In the genomic region with DNA sequence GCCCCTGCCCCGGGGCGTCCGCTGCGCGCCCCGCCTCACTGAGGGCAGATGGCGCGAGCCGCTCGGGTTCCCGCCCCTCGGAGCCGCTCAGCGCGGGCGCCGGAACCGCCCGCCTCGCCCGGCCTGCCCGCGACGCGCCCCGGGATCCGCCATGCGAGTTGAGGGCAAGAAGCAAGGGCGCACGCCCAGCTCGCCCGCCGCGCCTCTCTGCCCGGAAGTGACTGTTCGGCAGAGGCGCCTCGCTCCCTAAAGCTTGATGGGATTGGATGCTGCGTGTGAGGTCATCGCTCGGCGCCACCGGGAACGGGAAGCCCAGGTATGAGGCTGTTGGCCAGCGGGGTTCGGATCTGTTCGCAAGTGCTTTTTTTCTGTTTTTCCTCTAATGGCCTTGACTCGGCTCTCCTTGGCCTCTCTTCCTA, we compare ENCODE assay signal across 8 mouse cellular contexts. TPM values are rescaled to one million over a fixed set of nuclear protein-coding genes. Genes with fewer than 3 reads are reported as not detected.
DNase-seq lines count a peak whose midpoint lies in the region; ATAC-seq lines count a peak whose summit lies in the region.

Gene Fbxo45 (minus strand): TSS at position 207 of the 419 bp plus-strand sequence.
Gene Wdr53 (plus strand): TSS at position 276 of the 419 bp plus-strand sequence.

- peaks cover 15% of the 10 kb centered on the region for H3K4me1 ChIP-seq in lung, embryonic 16.5 days (replicated peaks; ENCODE audit: control insufficient read depth, insufficient read depth, low read length)

- H3K9ac ChIP-seq in lung, embryonic 16.5 days (ENCODE audit: low read length): peak within 1 kb of the TSS; percentile 93

- no peaks in the 10 kb centered on the region for H3K27me3 ChIP-seq in lung, embryonic 16.5 days (ENCODE audit: control insufficient read depth, insufficient read depth, low read depth, low read length)

- no peaks in the 10 kb centered on the region for H3K36me3 ChIP-seq in lung, embryonic 16.5 days (ENCODE audit: control insufficient read depth, insufficient read depth, low read length)

- peak within 1 kb of the TSS; percentile 62 for H3K4me2 ChIP-seq in lung, embryonic 16.5 days (ENCODE audit: low read depth, low read length)

- peak; percentile 88 for DNase-seq in MEL-GATA-1-ER (ENCODE audit: extremely low read depth, low read depth)
- DNase-seq in cerebellum, adult 8-10 months: peak; percentile 97
- peak; percentile 94 for DNase-seq in forelimb bud, embryonic 11.5 days (ENCODE audit: low read depth, low spot score)
- peak; percentile 91 for DNase-seq in layer of hippocampus, adult 9-10 months (ENCODE audit: low spot score)
- DNase-seq in ovary, postnatal 10 days (ENCODE audit: low spot score): peak; percentile 84
- DNase-seq in thymus, postnatal 10 days (ENCODE audit: low spot score in 2 of 2): peak; percentile 94 to 96

- H3K27ac ChIP-seq in lung, embryonic 16.5 days (ENCODE audit: low read length): peak within 1 kb of the TSS; percentile 94

- peak within 1 kb of the TSS; percentile 89 for H3K4me3 ChIP-seq in lung, embryonic 16.5 days (ENCODE audit: low read length)

- WGBS in lung, embryonic 16.5 days: under 1% methylated on average over 47 of the region's 48 CpGs

- no peaks in the 10 kb centered on the region for H3K9me3 ChIP-seq in lung, embryonic 16.5 days (ENCODE audit: control insufficient read depth, low read length)

- peak; percentile 98 to 99 for ATAC-seq in hematopoietic stem cell, adult 5-6 weeks (replicated peaks in 1 of 2; ENCODE audit: insufficient read depth in 1 of 2, low FRiP score in 2 of 2, low TSS enrichment in 1 of 2, low read depth in 1 of 2, poor library complexity in 2 of 2, severe bottlenecking in 2 of 2)
- peak; percentile 99 for ATAC-seq in lung, embryonic 16.5 days (ENCODE audit: low read depth)

RNA-seq across cellular contexts. Expression of gene Fbxo45, which starts in this region (rescaled TPM):
- 26.1 and 32.0 TPM in 2 replicates for total RNA-seq in hematopoietic stem cell, adult 5-6 weeks (2017)
- polyA plus RNA-seq in lung, embryonic 16.5 days (2015; fragmentation: Nextera tagmentation; extraction: Ambion mirVana): 5.0 and 5.2 TPM in 2 replicates

RNA-seq across cellular contexts. Expression of gene Wdr53, which starts in this region (rescaled TPM):
- 14.0 and 22.6 TPM in 2 replicates for total RNA-seq in hematopoietic stem cell, adult 5-6 weeks (2017)
- polyA plus RNA-seq in lung, embryonic 16.5 days (2015; fragmentation: Nextera tagmentation; extraction: Ambion mirVana): 19.0 and 19.8 TPM in 2 replicates

Comparison
In these comparisons a context has a peak if more than half of its experiments do, and no peak if none do; other contexts are left out.
1. Peak in every context shown above with its lines: DNase-seq, ATAC-seq, H3K4me3 ChIP-seq and H3K27ac ChIP-seq.